Mouse (Mus musculus) monocyte, adult 2 months (primary cell): ENCODE results near the gene Tom1.

Source experiments
- DNase-seq, 2 experiments: peaks; one replicate each; pipeline ENCODE4 v3.0.0; 2022; ENCODE audit warnings: low spot score in 2 of 2, low read depth in 1 of 2

The Tom1 gene

DNA sequence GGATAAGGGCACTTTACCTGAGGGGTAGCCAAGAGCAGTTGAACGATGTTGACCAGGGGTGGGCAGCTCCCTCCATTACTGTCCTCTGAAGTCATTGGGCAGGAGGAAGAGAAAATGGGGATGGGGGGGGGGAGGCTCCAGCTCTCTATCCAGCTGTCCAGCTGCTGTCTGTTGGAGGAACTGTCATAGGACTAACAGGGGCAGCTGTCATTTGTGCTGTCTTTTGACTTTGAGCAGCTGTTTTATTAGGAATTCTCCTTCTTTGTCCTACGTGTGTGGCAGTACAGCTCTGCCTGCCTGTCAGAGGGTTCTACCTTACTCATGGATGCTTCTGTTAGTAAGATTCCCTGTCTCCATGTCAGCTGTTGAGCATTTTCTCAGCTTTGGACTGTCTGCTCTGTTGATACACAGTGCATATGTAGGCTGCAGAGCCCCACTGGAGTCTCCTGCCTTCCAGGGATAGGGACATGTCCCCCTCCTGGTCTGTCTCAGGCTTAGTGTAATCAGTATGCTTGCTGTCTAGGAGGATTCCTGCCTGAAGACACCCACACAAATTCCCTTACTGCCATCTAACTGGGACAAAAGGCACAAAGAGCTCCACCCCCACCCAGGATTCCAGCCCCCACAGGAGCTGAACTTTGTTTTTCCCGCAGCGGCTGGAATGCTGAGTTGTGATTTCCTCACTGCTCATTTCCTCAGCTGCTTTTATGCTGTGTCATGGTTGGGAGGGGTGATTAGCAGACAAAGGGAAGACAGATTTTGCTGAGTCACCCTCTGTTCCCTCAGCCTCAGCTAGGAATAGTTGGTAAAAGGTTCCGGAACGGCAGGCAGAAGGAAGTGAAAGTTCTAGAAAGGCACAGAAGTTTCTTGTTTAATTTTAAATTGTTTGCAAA lies 55.7 kb downstream of the Tom1 start:
- DNase-seq = peak; percentile 51 to 55

DNA sequence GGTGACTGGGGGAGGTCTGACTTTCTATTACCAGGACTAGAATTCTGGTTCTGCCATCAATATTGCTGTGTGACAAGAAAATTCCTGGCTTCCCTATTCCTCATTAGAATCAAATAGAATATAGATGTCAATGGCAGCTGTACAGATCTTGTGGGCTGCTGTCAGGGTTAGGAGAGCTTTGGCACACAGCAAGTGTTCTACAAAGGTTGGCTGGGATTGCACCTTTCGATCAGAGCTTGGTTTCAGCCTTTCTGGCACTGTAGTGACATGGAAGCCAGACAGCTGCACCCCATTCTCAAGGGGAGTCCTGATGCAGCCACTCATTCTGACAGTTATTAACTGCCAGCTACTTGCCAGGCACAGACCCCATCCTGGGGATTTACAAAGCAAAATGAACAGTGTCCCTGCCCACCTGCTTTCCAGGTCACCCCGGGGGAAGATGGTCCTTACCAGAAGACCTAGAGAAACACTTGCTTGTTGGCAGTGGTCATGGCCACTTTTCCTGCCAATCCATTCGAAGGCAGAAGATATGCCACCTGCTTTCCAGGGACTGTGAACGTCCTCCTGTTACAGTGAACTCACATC lies 57.4 kb downstream of the Tom1 start:
- DNase-seq = no peak

DNA sequence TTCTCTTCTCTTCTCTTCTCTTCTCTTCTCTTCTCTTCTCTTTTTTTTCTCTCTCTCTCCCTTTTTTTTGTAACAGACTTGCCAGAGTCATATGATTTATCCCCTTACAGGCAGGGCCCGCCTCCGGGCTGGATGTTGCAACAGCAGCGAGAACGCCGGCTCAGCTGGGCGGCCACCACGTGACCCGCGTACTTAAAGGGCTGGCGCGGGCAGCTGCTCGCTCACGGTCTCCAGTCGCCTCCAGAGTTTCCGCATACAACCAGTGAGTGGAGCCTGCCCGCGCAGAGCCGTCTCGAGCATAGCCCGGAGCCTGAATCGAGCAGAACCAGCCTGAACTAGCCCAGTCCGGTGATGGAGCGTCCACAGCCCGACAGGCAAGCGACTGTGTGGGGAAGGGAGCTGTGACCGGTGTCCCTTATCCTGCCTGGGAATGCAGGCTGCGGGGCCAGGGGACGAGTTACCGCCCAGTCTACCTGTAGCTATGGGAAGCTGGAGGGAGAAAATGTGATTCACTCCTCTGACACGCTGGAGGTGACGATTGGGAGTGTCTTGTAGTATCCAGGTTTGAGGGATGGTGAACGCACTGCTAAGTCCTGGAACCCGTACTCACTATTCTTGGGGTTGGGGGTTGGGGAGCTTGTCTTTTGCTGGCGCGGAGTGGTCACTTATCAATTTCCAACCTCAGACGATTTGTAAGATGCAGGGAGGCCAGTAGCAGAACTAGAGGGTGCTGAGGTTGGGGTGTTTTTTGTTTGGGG lies 60.1 kb downstream of the Tom1 start, which contains the start of gene Hmox1:
Gene Hmox1, plus strand, starts transcription at position 223 of the 758 bp plus-strand sequence.
- peak; percentile 83 to 86 for DNase-seq

DNA sequence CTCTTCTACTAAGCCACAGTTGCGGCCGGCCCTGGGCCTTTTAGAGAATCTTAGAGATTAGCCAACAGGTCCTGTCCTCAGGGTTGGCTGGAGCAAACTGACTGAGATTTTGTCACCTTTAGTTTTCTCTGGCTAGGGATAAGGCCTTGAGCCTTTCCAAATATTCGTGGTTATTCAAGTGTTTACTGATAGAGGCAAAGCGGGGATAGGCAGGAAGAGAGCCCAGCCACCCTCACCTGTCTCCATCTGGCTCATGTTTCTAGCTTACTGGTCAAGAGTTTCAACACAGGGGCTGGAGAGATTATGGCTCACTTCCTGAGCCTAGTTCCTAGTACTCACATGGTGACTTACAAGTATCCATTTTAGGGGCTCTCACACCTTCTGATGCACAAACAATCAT lies 69.5 kb downstream of the Tom1 start:
- no peak for DNase-seq

DNA sequence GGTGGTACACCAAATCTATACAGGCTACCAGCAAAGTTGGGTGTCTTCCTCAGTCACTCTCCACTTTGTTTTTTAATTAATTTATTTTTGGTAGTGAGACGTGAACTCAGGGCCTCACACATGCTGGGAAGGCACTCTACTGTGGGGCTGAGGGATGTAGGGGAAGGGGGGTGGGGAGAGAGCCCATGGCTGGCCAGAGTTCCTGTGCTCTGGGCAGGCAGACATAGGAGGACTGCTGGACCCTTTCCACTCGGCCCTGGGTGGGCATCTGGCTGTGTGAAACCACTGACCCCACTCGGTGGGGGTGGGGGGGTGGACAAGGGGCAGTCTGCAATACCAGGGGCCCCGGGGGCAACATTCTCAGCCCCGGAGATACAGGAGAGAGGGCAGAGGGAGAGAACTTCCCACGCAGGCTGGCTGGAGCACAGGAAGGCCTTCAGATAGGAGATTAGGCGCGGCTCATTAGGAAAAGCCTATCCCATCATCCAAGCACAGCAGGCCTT lies 69.9 kb downstream of the Tom1 start:
- no peak for DNase-seq

DNA sequence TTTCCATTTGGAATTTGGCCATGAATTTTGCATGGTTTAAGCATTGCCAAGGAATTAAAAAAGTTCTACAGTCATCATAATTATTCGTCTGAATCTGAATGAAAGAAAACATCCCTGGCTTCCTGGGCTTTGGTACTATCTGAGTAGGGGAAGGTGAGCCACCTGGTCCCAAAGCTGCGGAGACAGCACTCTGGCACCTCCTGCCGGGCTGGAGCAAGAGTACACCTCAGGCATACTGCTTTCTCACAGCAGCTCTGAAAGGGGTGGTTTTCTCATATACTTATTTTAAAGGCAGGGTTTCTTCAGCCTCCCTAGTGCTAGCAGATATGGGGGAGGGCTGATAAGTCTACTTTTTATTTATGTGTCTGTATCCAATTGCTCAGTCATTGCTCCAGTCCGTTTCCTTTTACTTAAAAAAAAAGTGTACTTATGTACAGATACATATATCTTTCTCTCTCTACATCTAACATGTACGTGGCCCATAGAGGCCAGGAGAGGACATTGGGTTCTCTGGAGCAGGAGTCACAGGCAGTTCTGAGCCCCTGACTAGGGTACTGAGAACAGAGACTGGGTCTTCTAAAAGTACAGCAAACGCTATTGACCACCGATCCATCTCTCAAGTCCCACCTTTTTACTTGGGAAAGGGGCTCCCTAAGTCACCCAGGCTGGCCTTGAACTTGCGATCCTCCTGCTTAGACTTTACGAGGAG lies 75.2 kb downstream of the Tom1 start:
- peak; percentile 34 to 60 for DNase-seq

DNA sequence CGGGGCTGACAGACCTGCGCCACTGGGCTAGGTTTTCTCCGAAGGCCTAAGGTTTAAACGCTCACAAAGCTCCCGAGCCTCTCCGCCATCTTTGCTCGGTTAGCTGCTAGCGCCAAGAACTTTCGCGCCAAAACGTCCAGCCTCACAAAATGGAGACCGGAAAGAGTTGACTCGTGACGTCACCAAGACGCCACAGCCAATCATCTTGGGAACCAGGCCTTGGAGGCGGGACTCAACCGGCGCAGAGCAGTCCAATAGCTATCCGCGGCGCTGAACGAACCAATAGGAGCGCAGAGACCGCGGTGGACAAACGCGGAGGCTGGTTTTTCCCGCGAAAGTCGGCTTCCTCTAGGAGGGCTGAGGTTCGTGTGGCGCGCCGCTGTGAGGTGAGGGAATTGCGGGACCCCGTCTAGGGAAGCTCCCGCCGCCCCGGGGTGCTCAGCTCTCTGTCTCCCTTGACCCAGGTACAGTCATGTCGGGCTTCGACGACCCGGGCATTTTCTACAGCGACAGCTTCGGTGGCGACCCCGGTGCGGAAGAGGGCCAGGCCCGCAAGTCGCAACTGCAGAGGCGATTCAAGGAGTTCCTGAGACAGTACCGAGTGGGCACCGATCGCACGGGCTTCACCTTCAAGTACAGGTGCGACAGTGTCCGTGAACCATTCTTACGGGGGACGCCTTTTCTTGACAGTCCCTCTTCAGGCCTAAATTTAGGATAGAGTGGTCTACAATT lies 75.9 kb downstream of the Tom1 start, which contains the start of gene Mcm5:
Gene Mcm5, plus strand, starts transcription at position 334 of the 732 bp plus-strand sequence.
- peak; percentile 98 for DNase-seq

DNA sequence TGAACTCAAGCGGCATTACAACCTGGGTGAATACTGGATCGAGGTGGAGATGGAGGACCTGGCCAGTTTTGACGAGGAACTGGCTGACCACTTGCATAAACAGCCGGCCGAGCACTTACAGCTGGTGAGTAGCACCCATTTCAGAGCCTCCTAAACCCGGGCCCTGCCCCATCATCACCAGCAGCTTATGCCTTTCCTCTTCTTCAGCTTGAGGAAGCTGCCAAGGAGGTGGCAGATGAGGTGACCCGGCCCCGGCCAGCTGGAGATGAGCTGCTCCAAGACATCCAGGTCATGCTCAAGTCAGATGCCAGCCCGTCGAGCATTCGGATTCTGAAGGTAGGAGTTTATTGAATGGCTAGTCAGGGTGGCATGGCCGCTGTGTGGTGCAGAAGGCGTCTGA lies 76.6 kb downstream of the Tom1 start:
- no peak for DNase-seq

DNA sequence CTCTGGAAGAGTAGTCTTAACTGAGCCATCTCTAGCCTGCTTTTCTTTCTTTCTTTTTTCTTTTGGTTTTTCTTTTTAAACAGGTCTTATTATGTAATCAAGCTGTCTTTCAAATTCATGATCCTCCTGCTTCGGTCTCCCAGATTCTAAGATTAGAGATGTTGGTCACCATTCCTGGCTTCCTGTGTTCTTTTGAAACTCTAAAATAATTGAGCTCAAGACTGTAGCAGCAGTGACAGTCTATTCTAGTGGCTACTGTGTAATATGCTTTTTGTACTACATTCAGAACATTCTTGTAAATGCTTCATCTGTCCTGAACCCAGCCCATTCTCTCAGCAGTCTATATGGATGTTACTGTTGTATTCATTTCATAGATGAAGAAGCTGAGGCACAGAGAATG lies 85.0 kb downstream of the Tom1 start:
- DNase-seq = no peak

DNA sequence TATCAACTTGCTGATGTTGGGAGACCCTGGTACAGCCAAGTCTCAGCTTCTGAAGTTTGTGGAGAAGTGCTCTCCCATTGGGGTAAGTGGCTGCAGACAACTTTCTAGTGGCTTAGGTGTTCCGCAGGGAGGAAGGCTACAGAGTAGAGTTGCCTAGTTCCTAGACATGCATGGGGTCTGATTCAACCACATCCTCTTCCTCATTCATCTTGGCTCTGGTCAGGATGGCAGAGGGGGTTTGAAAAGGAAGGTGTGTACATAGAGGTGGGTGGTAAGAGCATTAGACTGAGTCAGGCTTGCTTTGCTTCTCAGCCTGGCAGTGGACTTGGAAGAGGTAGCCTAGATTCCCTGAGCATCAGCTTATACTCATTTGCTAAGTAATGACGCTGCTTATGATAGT lies 85.8 kb downstream of the Tom1 start:
- DNase-seq = no peak
